Mouse (Mus musculus) ES-Bruce4 (cell line): ENCODE data around the gene Gpr26. TPM values are rescaled to one million over a fixed set of nuclear protein-coding genes. Genes with fewer than 3 reads are reported as not detected.

Source experiments
- H3K27ac ChIP-seq: 2 replicates; pipeline ENCODE4 v1.5.1; 2012; ENCODE audit warnings: low read length, inconsistent platforms; ENCODE audit not compliant: insufficient read depth
- H3K27me3 ChIP-seq: 2 replicates; pipeline ENCODE4 v1.6.1; 2012; ENCODE audit warnings: mild to moderate bottlenecking, low read length, inconsistent platforms; ENCODE audit not compliant: control insufficient read depth, poor library complexity, insufficient read depth, severe bottlenecking
- H3K36me3 ChIP-seq: 2 replicates; pipeline ENCODE4 v1.6.1; 2012; ENCODE audit warnings: inconsistent platforms, mild to moderate bottlenecking, low read length, moderate library complexity; ENCODE audit not compliant: control insufficient read depth, poor library complexity, insufficient read depth, severe bottlenecking
- H3K4me1 ChIP-seq: one replicate; pipeline ENCODE4 v1.8.1; 2011; ENCODE audit warnings: low read length; ENCODE audit not compliant: control insufficient read depth, insufficient read depth
- H3K4me3 ChIP-seq: 2 replicates; pipeline ENCODE4 v1.5.1; 2011; ENCODE audit warnings: low read depth, mild to moderate bottlenecking, low read length
- H3K9ac ChIP-seq: 2 replicates; pipeline ENCODE4 v1.6.1; 2012; ENCODE audit warnings: low read depth, mild to moderate bottlenecking, inconsistent platforms; ENCODE audit not compliant: poor library complexity, severe bottlenecking
- H3K9me3 ChIP-seq: replicated peaks from 2 replicates; pipeline ENCODE4 v1.6.1; 2012; ENCODE audit warnings: mild to moderate bottlenecking, low read length, inconsistent platforms; ENCODE audit not compliant: control insufficient read depth, poor library complexity, insufficient read depth, severe bottlenecking
- CTCF ChIP-seq: IDR thresholded peaks from one replicate; pipeline ENCODE4 v1.8.1; 2011; ENCODE audit warnings: low read depth, low read length
- EP300 ChIP-seq: IDR thresholded peaks from 2 replicates; pipeline ENCODE4 v1.6.1; 2011; ENCODE audit warnings: low read depth, low read length; ENCODE audit not compliant: insufficient read depth
- POLR2A ChIP-seq: IDR thresholded peaks from one replicate; pipeline ENCODE4 v1.8.1; 2011; ENCODE audit warnings: low read length; ENCODE audit not compliant: insufficient read depth
- polyA plus RNA-seq: library from polyadenylated mRNA; stranded (reverse); fragments of >200 nt; gene quantifications from 2 replicates; pipeline ENCODE4 v1.2.4, GENCODE M21; 2011; ENCODE audit warnings: low read depth; ENCODE audit not compliant: missing spikeins, insufficient read depth, insufficient read length

Gene Gpr26
- polyA plus RNA-seq, 1 experiment, result not detected

DNA sequence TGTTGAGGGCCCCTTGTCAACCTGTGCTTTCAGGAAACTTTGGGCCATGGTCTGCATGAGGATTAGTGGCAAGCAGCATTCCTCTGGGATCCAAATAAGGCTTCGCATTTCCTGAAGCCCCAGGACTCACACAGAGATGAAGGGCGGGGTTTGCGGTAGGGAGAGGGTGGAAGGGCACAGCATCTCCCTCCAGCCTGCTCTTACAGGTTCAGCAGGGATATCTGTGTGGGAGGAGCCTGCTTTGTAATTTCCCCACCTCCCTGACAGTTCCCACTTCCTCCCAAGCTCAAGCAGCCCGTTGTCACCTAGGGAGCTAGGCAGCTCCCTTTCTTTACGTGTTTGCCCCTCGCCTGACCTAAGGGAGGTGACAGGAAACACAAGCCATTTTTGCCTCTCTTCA, 22.8 kb downstream of the Gpr26 start:
- no peak overlapping the region for H3K4me3 ChIP-seq
- peaks cover 4% of the 10 kb centered on the region for H3K4me1 ChIP-seq
- TF ChIP-seq EP300, result no peak
- TF ChIP-seq CTCF, result no peak
- TF ChIP-seq POLR2A, result no peak
- H3K9ac ChIP-seq, result no peak overlapping the region
- H3K27ac ChIP-seq, result no peak overlapping the region
- no peaks in the 10 kb centered on the region for H3K27me3 ChIP-seq
- peaks cover 2% of the 10 kb centered on the region; the same call in 1 of the 2 replicates for H3K9me3 ChIP-seq
- H3K36me3 ChIP-seq, result no peaks in the 10 kb centered on the region

DNA sequence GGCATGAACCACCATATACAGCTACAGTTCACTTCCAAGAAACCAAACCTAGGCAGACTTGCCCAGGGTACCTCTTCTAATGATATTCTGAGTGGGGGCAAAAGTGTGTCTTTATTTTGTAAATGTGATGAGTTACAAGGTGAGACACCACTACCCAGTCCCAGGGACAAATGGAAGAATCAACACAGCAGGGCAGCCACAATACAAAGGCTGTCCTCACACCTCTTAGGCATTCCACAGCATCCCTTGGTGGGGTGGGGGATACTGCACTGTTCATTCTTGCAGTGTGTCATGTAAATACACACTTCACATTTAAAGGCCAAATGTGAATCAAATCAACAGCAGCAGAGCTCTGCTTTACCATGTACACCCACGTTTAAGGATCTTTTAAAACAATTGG, 26.0 kb downstream of the Gpr26 start:
- H3K4me1 ChIP-seq, result peaks cover 4% of the 10 kb centered on the region
- no peak overlapping the region for H3K9ac ChIP-seq
- no peaks in the 10 kb centered on the region for H3K27me3 ChIP-seq
- no peaks in the 10 kb centered on the region for H3K36me3 ChIP-seq
- H3K27ac ChIP-seq, result no peak overlapping the region
- no peak for TF ChIP-seq POLR2A
- no peak for TF ChIP-seq EP300
- no peak for TF ChIP-seq CTCF
- no peak overlapping the region for H3K4me3 ChIP-seq
- peaks cover 13% of the 10 kb centered on the region for H3K9me3 ChIP-seq

DNA sequence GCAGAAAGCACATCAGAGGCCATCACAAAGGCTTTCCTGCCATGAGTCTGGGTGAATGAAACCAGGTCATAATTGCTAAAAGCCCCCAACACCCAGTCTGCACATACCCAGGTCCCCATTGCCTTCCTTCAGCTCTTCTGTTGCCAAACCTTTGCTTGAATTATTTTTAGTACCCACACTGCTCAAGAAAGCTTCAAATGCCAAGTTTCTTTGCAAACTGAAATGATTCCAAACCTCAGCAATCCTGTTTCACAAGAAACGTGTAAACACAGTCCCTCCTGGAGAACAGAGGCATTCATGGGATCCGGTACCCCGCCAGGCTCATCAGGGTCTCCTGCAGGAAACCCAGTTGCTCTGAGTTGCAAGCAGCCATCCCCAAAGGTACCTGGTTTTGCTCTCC, 26.6 kb downstream of the Gpr26 start:
- Histone ChIP-seq H3K27ac (no peak overlapping the region), H3K9ac (no peak overlapping the region), H3K9me3 (peaks cover 13% of the 10 kb centered on the region), H3K4me1 (peaks cover 4% of the 10 kb centered on the region), H3K4me3 (no peak overlapping the region), H3K36me3 (no peaks in the 10 kb centered on the region), H3K27me3 (no peaks in the 10 kb centered on the region)
- TF ChIP-seq POLR2A, result no peak
- TF ChIP-seq CTCF, result no peak
- TF ChIP-seq EP300, result no peak

DNA sequence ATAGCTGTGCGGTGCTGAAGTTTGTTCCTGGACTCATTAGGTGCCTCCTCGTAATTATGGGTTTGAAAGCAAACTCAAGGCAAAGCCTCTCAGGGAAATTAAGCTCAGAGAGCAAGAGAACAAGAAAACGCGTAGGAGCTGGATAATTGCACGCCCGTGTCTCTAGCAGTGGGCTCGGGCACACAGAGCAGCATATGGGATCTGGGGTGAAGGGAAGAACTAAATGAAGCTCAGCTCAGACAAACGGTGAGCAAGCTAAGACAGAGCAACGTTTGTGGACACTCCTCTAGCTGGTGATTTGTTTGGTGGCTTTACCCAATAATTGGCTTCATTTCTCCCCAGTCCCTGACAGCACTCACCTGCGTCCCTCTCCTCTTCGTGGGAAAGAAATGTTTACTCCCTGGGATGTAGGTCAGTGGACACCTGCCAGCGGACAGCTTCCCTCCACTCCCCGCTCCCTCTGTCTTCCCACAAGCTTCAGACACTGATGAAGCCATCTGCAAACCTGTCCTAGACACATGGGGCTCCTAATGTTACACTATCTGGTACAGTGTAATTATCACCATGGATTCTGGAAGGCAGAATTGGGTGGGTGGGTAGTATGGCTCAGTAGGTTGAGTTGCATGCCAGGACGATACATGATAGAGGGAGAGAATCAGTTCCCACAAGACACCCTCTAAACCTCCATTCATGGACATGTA, 39.9 kb downstream of the Gpr26 start:
- no peak overlapping the region for H3K4me3 ChIP-seq
- no peak overlapping the region for H3K27ac ChIP-seq
- TF ChIP-seq EP300 (no peak), CTCF (no peak), POLR2A (no peak)
- H3K36me3 ChIP-seq, result no peaks in the 10 kb centered on the region
- no peak overlapping the region for H3K9ac ChIP-seq
- no peaks in the 10 kb centered on the region for H3K27me3 ChIP-seq
- H3K4me1 ChIP-seq, result no peaks in the 10 kb centered on the region
- no peaks in the 10 kb centered on the region for H3K9me3 ChIP-seq

DNA sequence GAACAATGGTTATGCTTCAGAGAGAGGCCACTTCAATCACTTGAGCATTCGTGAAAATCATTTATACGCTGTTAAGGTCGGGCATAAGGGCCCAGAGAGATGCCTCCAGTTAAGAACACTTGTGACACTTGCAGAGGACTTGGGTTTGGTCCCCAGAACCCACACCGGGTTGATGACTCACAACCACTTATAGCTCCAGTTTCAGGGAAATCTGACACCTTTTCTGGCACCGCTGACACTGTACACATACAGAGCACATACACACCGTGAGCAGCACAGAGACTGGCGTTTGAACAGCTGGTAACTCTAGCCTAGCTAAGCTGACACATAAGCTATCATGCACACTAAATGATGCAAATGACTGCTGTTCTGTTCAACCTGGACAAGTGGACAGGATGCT, 42.7 kb downstream of the Gpr26 start:
- Histone ChIP-seq H3K9ac (no peak overlapping the region), H3K4me3 (no peak overlapping the region), H3K4me1 (no peaks in the 10 kb centered on the region), H3K9me3 (no peaks in the 10 kb centered on the region), H3K27me3 (0 out of 2 replicates have a peak, but pooled peaks cover 1% of the 10 kb centered on the region), H3K27ac (no peak overlapping the region), H3K36me3 (no peaks in the 10 kb centered on the region)
- TF ChIP-seq POLR2A, result no peak
- no peak for TF ChIP-seq EP300
- TF ChIP-seq CTCF, result no peak

DNA sequence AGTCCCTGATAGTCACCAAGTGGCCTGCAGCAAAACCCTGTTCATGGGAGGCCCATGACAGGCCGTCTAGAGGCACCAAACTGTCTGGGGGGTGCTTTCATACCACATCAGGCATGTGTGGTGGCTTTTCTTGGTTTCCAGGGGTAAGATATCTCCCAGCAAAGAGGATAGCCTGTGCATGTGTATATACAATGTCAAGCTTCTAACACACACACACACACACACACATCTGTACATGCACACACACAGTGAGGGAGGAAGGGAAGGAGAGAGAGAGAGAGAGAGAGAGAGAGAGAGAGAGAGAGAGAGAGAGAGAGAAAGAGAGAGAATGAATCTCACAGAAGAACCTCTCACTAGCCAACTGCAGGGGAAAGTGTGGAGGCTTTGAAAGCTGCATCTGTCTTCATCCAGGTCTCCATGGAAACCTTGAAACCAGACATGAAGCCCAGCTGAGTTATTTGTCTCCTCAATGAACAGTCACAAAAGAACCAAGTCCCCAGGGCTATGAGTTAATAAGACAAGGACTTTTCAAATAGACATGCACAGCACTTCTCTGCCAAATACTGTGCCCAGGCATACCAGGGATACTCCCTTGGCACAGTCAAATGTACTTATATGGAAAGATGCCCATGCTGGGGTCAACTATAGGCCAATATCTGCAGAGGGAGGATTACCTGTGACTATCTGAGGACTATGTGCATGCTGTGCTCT, 46.9 kb downstream of the Gpr26 start:
- Histone ChIP-seq H3K27ac (no peak overlapping the region), H3K9me3 (peaks cover 4% of the 10 kb centered on the region; the same call in 1 of the 2 replicates), H3K27me3 (peaks cover 10% of the 10 kb centered on the region; the same call in 1 of the 2 replicates), H3K9ac (no peak overlapping the region), H3K36me3 (no peaks in the 10 kb centered on the region), H3K4me3 (no peak overlapping the region), H3K4me1 (no peaks in the 10 kb centered on the region)
- TF ChIP-seq CTCF (no peak), POLR2A (no peak), EP300 (no peak)
